Mouse (Mus musculus): ENCODE measurements around the gene Thrap3. TPM values are rescaled to one million over a fixed set of nuclear protein-coding genes. Genes with fewer than 3 reads are reported as not detected.
"Not testable (repeated sequence)": the region's sequence is repeated elsewhere in the genome, so short reads cannot be mapped to it uniquely, and the experiment has no call there.

Gene Thrap3
- total RNA-seq, 1 experiment from 2014 or later: 401 TPM

DNA sequence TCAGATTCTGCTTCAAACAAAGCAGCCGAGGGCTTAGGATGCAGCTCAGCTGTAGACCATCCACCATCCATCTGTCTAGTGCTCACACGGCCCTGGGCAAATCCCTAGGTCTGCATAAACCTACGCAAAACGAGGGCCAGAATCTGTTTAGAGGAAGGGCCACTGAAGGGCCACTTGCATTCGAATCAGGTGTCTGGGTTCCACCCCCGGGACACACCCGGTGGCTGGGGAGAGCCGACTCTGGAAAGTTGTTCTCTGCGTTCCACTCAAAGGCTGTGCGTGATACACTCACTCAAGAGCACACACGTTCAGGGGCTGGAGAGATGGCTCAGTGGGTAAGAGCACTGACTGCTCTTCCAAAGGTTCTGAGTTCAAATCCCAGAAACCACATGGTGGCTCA lies 20.1 kb upstream of the Thrap3 start:
- ATAC-seq (ENCODE audit: extremely low read depth, insufficient number of reproducible peaks, low FRiP score, poor library complexity, severe bottlenecking): no peak

DNA sequence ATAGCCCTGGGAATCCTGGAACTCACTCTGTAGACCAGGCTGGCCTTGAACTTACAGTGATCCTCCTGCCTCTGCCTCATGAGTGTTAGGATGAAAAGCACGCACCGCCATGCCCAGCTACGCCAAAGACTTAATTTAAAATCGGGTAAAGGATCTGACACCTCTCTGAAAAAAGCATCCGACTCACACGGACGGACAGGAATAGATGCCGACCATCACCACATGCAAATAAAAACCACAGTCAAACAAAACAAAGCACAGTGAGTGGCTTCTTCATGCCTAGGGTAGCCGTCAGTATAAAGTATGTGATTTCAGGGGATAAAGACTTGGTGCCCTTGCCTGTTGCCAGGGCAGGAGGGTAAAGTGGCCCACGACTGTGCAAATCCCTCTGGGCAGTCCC lies 17.5 kb upstream of the Thrap3 start:
- no peak for ATAC-seq (ENCODE audit: extremely low read depth, insufficient number of reproducible peaks, low FRiP score, poor library complexity, severe bottlenecking)

DNA sequence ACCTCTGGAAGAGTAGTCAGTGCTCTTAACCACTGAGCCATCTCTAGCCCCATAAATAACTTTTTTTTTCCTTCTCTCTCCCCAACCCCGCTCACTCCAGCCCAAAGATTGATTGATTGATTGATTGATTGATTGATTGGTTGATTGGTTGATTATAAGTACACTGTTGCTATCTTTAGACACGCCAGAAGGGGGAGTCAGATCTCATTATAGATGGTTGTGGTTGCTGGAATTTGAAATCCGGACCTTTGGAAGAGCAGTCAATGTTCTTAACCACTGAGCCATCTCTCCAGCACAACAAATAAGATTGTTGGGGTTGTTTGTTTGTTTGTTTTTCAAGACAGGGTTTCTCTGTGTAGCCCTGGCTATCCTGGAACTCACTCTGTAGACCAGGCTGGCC lies 17.0 kb upstream of the Thrap3 start:
- not testable (repeated sequence) for ATAC-seq (ENCODE audit: extremely low read depth, insufficient number of reproducible peaks, low FRiP score, poor library complexity, severe bottlenecking)

DNA sequence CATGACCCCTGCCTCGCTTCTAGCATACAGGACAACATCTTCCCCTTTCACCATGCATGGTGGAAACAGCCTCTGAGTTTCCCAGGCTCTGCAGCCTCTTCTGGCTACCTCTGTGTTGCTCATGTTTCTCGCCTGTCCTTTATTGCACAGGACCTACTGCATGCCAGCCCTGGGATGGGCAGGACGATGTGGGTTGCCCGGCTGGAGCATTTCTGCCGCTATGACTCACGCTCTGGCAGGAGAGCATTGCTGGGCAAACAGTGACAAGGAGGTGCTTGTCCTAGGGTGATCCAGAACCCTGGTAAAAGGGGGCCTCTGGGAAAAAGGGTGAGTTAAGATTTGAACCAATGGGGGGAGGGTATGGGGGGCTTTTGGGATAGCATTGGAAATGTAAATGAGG lies 15.2 kb upstream of the Thrap3 start:
- ATAC-seq (ENCODE audit: extremely low read depth, insufficient number of reproducible peaks, low FRiP score, poor library complexity, severe bottlenecking): no peak

DNA sequence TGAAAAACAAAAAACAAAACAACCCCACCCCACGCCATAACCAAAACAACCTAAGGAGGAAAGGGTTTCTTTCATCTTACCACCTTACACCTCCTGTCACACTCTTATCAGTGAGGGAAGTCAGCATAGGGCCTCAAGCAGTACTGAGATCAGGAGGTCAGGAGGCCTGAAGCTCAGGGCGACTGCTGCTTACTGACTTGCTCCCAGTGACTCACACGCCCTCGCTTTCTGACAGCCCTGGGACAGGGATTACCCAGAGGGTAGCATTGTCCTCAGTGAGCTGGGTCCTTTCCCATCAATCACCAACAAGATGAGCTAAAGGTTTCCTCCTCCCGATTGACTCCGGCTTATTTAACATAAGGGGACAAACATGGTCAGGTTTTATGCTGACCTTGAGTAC lies 4.5 kb upstream of the Thrap3 start:
- no peak for ATAC-seq (ENCODE audit: extremely low read depth, insufficient number of reproducible peaks, low FRiP score, poor library complexity, severe bottlenecking)

DNA sequence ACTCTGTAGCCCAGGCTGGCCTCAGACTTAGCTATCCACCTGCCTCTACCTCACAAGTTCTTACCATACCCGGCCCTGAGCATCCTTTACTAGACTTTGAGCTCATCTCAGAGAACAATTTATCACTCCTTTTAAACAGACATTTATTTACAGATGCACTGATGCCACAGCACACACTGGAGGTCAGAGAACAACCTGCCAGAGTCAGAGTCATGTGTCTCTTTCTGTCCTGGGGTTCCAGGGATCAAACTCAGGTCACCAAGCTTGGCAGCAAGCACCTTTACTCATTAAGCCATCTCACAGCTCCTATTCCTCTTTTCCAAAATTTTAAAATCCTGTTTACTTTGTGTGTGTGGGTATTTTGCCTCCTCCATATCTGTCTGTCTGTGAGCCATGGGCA lies 2.8 kb upstream of the Thrap3 start:
- ATAC-seq (ENCODE audit: extremely low read depth, insufficient number of reproducible peaks, low FRiP score, poor library complexity, severe bottlenecking): no peak

DNA sequence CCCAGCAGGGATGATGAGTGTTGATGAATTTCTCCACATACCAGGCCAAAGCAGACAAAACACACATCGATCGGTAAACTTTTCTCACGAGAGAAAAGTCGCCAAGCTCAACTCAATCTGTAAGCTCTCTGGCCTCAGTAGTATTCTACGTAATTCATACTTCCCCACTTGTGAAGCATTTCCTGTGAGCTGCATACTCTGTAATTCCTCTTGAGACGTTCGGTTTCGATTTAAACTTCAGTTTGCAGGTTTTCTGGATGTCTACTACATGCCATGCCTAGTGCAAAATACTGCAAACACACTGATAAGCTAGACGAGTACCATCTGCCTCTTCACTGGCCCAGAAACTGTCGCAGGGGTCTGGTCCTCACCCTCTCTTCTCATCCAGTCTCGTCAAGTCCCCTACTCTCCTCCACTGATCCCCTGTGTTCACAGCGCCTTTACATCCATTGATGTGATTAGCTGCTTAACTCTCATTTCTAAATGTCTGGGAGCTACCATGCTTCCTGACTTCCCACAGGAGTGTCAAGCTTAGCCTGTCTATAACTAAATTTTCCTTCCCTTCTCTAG lies 2.2 kb upstream of the Thrap3 start:
- no peak for ATAC-seq (ENCODE audit: extremely low read depth, insufficient number of reproducible peaks, low FRiP score, poor library complexity, severe bottlenecking)

DNA sequence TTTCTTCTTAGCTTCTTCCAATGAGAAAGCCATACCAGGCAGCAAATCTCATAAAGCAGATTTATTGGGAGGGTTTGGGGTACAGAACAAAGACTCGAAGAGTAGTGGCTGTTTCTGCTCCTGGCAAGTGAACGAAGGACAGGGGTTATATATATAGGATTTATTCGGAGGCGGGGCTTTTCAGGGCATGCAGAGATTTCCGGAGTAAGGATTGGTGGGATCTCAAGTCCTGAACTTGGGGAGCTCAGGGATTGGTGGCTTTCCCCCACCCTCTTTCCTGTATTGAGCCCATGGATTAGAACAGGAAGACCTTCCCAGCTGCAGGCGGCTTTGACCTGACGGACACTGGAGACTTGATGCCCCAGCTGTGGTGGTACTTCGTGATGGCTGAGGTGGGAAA lies 1.5 kb upstream of the Thrap3 start:
- no peak for ATAC-seq (ENCODE audit: extremely low read depth, insufficient number of reproducible peaks, low FRiP score, poor library complexity, severe bottlenecking)

DNA sequence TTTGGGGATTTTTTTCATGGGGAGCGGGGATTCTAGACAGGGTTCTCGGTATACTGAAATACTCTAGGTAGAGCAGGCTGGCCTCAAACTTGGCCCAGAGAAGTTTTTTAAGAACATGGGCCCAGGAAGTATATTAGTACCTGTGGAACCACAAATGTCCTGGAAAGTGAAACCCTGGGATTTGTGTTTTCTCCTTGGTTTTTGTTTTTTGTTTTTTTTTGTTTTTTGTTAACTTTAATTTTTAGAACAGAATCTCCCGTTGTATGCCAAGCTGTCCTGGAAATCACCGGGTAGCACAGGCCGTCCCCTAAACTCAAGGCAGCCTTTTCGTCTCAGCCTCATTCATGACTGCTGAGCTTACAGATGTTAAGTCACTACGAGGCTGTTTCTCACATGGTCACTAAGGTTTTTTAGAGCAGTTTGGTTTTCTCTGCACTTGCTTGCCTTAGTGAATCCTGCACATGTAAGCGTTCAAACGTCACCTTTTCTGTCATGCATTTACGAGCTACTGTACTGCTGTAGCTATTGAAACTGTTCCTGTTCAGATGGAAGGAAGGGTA lies 856 bp upstream of the Thrap3 start:
- ATAC-seq (ENCODE audit: extremely low read depth, insufficient number of reproducible peaks, low FRiP score, poor library complexity, severe bottlenecking): no peak

DNA sequence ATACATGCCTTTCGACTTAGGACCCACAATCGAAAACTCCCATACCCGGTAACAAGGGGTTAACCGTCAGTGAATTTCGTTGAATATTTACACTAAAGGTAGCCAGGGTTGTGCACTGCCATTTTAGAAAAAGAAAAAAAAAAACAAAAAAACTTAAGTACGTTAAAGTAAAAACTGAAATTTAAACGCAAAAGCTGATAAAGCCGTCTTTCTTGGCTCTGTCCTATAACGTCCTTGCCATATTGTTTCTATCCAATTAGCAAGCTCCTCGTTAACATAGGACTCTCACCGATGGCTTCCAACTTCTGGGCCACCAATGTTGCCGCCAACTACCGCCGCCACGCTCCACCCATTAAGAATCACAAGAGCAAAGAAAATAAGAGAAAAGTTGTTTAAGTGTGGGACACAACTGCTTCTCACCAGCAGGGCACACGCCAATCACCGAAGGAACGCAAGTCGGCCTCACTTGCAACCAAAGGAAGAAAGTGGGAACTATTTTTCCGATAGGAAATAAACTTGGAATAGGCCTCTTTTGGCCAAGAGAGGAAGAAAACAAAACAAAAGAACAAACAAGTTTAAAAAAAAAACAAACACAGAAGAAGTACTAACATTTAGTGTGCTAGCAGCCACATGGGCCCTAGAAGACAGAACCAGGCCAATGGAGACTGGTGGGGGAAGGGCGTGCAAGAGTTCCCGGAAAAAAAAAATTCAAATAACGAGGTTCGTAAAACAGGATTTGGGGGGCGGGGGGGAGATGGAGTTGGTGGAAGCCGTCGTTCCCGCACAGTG lies 852 bp downstream of the Thrap3 start:
- no peak for ATAC-seq (ENCODE audit: extremely low read depth, insufficient number of reproducible peaks, low FRiP score, poor library complexity, severe bottlenecking)

DNA sequence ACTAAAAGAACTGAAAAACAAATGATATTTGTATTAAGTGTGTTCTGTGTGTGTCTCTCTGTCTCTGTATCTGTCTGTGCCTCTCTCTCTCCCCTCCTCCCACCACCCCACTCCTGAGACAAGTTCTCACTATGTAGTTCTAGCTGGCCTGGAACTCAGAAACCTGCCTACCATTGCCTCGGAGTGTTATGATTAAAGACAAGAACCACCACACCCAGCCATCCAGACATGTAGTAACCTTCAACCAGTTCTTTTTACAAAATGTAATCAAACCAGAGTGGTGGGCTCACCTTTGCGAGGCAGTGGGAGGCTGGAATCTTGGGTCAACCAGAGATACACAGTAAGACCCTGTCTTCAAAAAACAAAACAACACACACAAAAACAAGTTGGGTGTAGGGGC lies 1.9 kb downstream of the Thrap3 start:
- no peak for ATAC-seq (ENCODE audit: extremely low read depth, insufficient number of reproducible peaks, low FRiP score, poor library complexity, severe bottlenecking)

DNA sequence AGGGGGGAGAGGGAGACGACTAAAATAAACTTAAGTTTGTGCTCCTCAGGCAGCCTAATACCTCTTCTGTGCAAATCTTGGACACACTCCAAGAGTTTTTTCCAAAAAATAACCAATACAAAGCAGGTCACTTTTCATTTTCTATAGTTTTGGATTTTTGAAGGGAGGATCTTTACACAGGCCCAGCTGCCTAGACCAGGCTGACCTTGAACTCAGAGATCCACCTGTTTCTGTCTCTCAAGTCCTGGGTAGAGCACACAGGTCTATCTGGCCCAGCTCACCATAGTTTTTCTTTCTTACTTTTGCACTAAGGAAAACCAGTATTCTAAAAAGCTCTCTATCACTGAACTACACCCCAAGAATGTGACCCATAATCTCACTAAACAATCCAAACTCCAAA lies 2.5 kb downstream of the Thrap3 start:
- no peak for ATAC-seq (ENCODE audit: extremely low read depth, insufficient number of reproducible peaks, low FRiP score, poor library complexity, severe bottlenecking)

DNA sequence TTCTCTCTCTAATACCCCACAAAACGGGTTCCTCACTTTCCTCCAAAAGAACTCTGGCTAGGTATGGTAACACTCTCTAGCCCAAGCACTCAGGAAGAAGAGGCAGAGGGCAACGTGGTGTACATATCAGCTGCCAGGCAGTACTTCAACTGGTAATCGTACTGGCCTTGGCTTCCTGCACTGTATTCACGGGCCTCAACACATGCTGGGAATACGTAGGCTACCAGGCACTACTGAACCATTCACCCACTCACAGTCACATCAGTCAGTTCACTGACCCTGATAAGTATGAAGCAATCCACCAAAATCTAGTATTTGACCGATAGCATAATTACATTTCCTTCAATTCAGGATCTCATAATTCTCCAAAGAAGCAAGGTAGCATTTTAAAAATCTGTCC lies 3.0 kb downstream of the Thrap3 start:
- ATAC-seq (ENCODE audit: extremely low read depth, insufficient number of reproducible peaks, low FRiP score, poor library complexity, severe bottlenecking): no peak

DNA sequence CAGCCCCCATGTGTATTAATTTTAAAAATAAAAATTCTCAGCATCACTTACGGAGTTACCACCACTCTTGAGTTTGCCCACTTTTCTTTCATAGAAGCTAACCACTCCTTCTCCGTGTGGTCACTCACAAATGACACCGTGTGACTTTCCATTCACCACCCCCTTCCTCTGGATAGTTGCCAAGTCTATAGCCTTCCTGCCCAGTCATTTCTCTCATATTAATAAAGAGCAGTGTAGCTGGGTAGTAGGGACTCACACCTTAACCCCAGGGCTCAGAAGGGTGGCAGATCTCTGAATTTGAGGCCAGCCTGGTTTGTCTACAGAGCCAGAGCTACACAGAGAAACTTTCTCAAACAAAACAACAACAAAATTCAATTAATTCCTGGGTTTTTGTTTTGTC lies 5.1 kb downstream of the Thrap3 start:
- ATAC-seq (ENCODE audit: extremely low read depth, insufficient number of reproducible peaks, low FRiP score, poor library complexity, severe bottlenecking): no peak

DNA sequence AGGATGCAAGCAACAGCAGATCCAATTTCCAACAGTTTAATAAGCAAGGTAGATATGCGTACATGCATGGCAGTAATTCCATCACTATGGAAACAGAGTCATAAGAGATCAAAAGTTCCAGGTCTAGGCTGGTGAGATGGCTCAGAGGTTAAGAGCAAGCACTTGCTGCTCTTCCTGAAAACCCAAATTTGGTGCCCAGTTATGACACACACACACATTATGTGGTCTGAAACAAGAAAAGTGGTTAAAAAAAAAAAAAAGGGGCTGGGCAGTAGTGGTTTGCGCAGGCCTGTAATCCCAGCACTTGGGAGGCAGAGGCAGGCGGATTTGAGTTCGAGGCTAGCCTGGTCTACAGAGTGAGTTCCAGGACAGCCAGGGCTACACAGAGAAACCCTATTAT lies 7.6 kb downstream of the Thrap3 start:
- no peak for ATAC-seq (ENCODE audit: extremely low read depth, insufficient number of reproducible peaks, low FRiP score, poor library complexity, severe bottlenecking)

DNA sequence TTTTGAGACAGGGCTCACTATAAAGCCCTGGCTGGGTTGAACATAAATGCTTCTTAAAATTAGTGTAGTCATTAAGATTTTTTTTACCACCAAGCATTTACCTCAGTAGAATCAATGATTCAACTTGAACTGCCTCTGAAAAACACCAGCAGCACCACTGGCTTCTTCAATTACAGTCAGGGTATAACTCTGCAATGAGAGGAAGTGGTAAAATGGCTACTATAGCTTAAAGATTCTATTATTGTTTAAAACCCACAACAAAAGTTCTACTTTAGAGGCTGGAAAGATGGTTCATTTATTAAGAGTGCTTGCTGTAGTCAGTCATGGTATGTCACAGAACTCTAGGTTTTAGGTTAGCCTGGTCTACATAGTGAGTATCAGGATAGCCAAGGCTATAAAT lies 8.3 kb downstream of the Thrap3 start:
- ATAC-seq (ENCODE audit: extremely low read depth, insufficient number of reproducible peaks, low FRiP score, poor library complexity, severe bottlenecking): no peak

DNA sequence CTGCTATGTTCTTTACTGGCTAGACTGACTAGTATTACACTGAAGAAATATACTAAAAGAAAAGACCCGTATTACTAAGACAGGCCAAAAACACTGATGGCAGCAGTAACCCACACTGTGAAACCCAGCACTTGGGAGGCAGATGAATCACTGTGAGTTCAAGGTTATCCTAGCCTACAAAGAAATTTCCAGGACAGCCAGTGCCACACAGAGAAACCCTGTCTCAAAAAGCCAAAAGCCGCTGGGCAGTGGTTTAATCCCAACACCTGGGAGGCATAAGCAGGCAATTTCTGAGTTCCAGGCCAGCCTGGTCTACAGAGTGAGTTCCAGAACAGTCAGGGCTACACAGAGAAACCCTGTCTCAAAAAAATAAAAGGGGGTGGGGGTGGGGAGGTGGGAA lies 11.9 kb downstream of the Thrap3 start:
- ATAC-seq (ENCODE audit: extremely low read depth, insufficient number of reproducible peaks, low FRiP score, poor library complexity, severe bottlenecking): no peak

DNA sequence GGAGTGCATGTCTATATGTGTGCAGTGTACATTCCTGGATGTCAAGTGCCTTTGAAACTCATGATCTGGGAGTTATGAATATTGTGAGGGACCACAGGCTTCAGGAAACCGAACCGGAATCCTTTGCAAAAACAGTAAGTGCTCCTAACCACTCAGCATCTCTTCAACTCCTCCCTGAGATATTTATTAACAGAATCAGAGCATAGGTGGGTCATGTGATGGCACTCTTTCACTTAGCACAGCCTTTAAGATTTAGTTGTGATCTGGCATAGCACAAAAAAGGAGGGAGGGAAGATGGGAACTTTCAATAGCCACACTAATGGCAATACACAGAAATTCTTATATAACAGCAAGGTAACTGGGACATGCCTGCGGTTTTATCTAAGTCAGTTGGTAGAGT lies 15.5 kb downstream of the Thrap3 start:
- no peak for ATAC-seq (ENCODE audit: extremely low read depth, insufficient number of reproducible peaks, low FRiP score, poor library complexity, severe bottlenecking)

DNA sequence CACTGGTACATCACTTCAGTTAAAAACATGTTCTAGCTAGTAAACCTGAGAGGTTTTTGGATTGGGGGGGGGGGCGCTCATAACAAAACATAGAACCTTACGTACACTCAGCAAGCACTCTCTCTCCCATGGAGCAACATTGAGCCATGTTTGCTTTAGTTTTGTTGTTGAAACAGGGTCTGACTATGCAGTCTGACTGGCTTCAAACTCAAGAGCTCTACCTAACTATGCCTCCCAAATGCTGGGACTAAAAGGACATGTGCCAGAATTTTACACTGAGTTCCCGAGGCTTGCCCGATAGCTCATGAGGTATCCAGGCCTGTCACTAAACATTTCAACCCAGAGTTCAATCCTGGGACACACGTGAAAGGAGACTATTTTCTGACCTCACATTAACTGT lies 19.5 kb downstream of the Thrap3 start:
- no peak for ATAC-seq (ENCODE audit: extremely low read depth, insufficient number of reproducible peaks, low FRiP score, poor library complexity, severe bottlenecking)

DNA sequence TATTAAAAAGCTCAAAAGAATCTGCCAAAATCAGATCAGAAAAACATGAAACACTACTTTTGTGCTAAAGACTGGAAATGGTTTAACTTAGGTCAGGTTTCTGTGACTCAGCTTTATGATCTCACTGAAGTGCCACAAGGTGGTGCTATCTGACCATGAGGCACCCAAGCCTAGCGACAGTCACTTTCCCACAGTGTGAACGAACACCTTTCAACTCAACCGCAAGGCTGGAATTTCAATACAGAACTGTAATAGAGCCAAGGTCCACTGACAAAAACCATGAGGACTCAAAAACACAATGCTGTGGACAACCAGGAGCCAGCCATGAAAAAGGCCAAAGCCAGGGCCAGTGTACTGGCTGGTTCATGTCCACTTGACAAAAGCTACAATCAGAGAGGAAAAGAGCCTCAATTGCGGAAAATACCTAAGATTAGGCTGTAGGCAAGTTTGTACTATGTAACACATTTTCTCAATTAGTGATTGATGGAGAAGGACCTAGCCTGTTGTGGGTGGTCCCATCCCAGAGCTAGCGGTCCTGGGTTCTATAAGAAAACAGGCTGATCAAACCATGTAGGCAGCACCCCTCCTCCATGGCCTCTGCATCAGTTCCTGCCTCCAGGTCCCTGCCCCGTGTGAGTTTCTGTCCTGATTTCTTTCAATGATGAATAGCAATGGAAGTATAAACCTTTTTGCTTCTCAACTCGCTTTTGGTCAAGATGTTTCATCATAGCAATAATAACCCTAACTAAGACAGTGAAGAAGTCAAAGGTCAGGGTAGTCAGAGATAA lies 21.2 kb downstream of the Thrap3 start:
- ATAC-seq (ENCODE audit: extremely low read depth, insufficient number of reproducible peaks, low FRiP score, poor library complexity, severe bottlenecking): peak; percentile 71; the same call in 1 of the 2 replicates

All from neutrophil, adult 5-6 weeks (primary cell).